Mouse (Mus musculus) midbrain, postnatal 0 days (tissue): ENCODE data around the gene Arid5a. TPM values are rescaled to one million over a fixed set of nuclear protein-coding genes. Genes with fewer than 3 reads are reported as not detected.

ENCODE experiments used
- ATAC-seq: fragments of 200-750 bp; cut with Nextera tagmentation; 2 replicates; pipeline ENCODE4 v1.8.0; 2017; ENCODE audit warnings: moderate number of reproducible peaks, mild to moderate bottlenecking, moderate TSS enrichment, moderate library complexity; ENCODE audit not compliant: low FRiP score
- DNase-seq: peaks from one replicate; pipeline ENCODE4 v3.0.0-alpha.2; 2015; ENCODE audit warnings: low spot score
- H3K27ac ChIP-seq: fragments of 300-500 bp; sonication (generic); 2 replicates; pipeline ENCODE4 v1.5.1; 2014; ENCODE audit warnings: low read depth, mild to moderate bottlenecking, low read length, mixed read lengths
- H3K27me3 ChIP-seq: fragments of 300-500 bp; sonication (generic); 2 replicates; pipeline ENCODE4 v1.6.1; 2014; ENCODE audit warnings: low read length, control low read depth, mixed read lengths; ENCODE audit not compliant: insufficient read depth
- H3K36me3 ChIP-seq: fragments of 300-500 bp; sonication (generic); 2 replicates; pipeline ENCODE4 v1.6.1; 2014; ENCODE audit warnings: low read length, control low read depth, mixed read lengths; ENCODE audit not compliant: insufficient read depth
- H3K4me1 ChIP-seq: fragments of 300-500 bp; sonication (generic); 2 replicates; pipeline ENCODE4 v1.6.1; 2014; ENCODE audit warnings: mild to moderate bottlenecking, control low read depth, antibody characterized with exemption, low read length, mixed read lengths; ENCODE audit not compliant: insufficient read depth
- H3K4me2 ChIP-seq: fragments of 300-500 bp; sonication (generic); 2 replicates; pipeline ENCODE4 v1.6.1; 2014; ENCODE audit warnings: low read depth, mild to moderate bottlenecking, low read length, mixed read lengths; ENCODE audit not compliant: poor library complexity, severe bottlenecking
- H3K4me3 ChIP-seq: fragments of 300-500 bp; sonication (generic); 2 replicates; pipeline ENCODE4 v1.5.1; 2014; ENCODE audit warnings: low read depth, mild to moderate bottlenecking, low read length, moderate library complexity
- H3K9ac ChIP-seq: fragments of 300-500 bp; sonication (generic); replicated peaks from 2 replicates; pipeline ENCODE4 v1.6.1; 2014; ENCODE audit warnings: mild to moderate bottlenecking, low read length, moderate library complexity, mixed read lengths; ENCODE audit not compliant: poor library complexity, severe bottlenecking
- H3K9me3 ChIP-seq: fragments of 300-500 bp; sonication (generic); 2 replicates; pipeline ENCODE4 v1.6.1; 2016; ENCODE audit warnings: low read length, control low read depth
- CTCF ChIP-seq: IDR thresholded peaks from 2 replicates; pipeline ENCODE4 v1.5.1; 2016; ENCODE audit warnings: antibody characterized with exemption, mild to moderate bottlenecking
- WGBS: fragments of 180-500 bp; shearing (Covaris S2); extraction: QIAGEN DNeasy Blood & Tissue Kit; methylation state at CpG from one replicate; pipeline ENCODE4 v1.1.7; 2014; 5-methylcytosine and 5-hydroxymethylcytosine counted together
- polyA plus RNA-seq: library from polyadenylated mRNA; unstranded; fragments of >200 nt; fragmentation: Nextera tagmentation; extraction: Ambion mirVana; gene quantifications from 2 replicates; pipeline ENCODE4 v1.2.1, GENCODE M21; 2015
- total RNA-seq: library from RNA; depleted of rRNA; stranded (reverse); fragments of >200 nt; gene quantifications from 2 replicates; pipeline ENCODE4 v1.2.3, GENCODE M21; 2014

The Arid5a gene
- total and polyA plus RNA-seq, 2 experiments from 2014 or later, result 3.4 to 5.4 TPM

DNA sequence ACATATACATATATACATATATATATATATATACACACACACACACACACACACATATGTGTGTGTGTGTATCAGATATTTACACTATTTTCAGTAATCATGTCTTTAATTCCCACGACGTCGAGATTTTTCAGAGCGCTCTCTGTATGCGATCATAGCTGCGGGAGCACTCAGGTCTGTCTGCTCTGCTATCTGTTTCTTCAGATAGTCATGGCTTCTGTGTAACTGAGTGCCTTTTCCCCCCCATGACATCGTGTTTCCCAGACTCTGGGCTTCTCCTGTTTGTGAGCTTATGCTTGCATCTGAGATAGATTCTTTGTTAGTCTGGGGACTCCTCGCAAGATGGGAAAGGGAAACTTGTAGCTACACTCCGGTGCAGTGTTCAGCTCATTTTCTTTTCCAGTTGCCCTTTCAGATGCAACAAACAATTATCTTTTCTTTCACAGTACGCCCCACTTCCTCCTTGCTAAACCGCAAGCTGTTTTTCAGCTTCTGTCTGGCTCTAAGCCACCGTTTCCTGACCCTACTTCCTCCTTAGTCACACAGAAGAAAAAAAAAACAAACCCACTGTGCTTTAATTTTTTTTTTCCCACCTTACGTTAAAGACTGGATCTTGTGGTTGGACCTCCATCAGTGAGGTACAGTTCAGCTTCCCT lies 43.6 kb upstream of the Arid5a start:
- H3K4me3 ChIP-seq, result no peak overlapping the region
- no peak overlapping the region for H3K9ac ChIP-seq
- ATAC-seq (no peak), DNase-seq (no peak)
- H3K9me3 ChIP-seq, result no peaks in the 10 kb centered on the region
- no peak for TF ChIP-seq CTCF
- no peaks in the 10 kb centered on the region for H3K4me1 ChIP-seq
- H3K4me2 ChIP-seq, result no peak overlapping the region
- WGBS, result 74% methylated on average over 13 of the region's 13 CpGs
- no peak overlapping the region for H3K27ac ChIP-seq
- H3K36me3 ChIP-seq, result no peaks in the 10 kb centered on the region
- no peaks in the 10 kb centered on the region for H3K27me3 ChIP-seq

DNA sequence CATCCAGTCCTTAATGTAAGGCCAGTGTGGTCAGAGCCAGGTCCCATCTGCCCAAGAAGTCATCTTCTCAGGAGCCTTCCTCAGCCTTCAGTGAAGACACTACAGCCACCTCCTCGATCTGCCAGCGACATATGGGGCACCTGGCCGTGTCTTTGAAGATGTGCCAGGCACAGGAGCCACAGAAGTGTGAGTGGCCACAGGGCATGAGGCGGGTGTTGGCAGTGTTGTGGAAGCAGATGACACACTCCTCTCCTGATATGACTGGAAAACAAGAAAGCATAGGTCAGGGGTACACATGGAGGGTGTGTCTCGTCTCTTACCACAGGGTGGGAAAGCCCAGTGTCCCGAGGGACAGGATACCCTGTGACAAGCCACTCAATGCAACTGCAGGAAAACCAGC lies 41.2 kb upstream of the Arid5a start:
- H3K4me1 ChIP-seq, result no peaks in the 10 kb centered on the region
- ATAC-seq (no peak), DNase-seq (no peak)
- H3K4me3 ChIP-seq, result no peak overlapping the region
- no peaks in the 10 kb centered on the region for H3K9me3 ChIP-seq
- TF ChIP-seq CTCF, result no peak
- H3K4me2 ChIP-seq, result no peak overlapping the region
- H3K27me3 ChIP-seq, result no peaks in the 10 kb centered on the region
- H3K27ac ChIP-seq, result no peak overlapping the region
- no peaks in the 10 kb centered on the region for H3K36me3 ChIP-seq
- 83% methylated on average over 6 of the region's 6 CpGs for WGBS
- H3K9ac ChIP-seq, result no peak overlapping the region

DNA sequence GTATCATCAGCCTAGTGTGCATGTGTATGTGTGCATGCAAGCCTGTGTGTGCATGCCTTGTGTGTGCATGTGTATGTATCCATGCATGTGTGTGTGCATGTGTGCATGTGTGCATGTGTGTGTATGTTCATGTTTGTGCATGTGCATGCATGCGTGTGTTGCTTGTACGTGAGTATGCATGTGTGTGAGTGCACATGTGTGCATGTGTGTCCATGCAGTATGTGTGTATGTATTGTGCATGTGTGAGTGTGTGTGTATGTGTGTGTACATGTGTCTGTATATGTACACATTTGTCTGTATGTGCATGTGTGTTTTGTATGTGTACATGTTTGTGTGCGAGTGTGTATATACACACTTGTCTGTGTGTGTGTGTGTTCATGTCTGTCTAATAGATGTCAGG lies 39.9 kb upstream of the Arid5a start:
- Histone ChIP-seq H3K4me1 (no peaks in the 10 kb centered on the region), H3K9me3 (no peaks in the 10 kb centered on the region), H3K27me3 (no peaks in the 10 kb centered on the region), H3K27ac (no peak overlapping the region), H3K36me3 (no peaks in the 10 kb centered on the region), H3K9ac (no peak overlapping the region), H3K4me3 (no peak overlapping the region), H3K4me2 (no peak overlapping the region)
- ATAC-seq (no peak), DNase-seq (no peak)
- TF ChIP-seq CTCF, result no peak
- WGBS, result 99% methylated on average over 3 of the region's 3 CpGs

DNA sequence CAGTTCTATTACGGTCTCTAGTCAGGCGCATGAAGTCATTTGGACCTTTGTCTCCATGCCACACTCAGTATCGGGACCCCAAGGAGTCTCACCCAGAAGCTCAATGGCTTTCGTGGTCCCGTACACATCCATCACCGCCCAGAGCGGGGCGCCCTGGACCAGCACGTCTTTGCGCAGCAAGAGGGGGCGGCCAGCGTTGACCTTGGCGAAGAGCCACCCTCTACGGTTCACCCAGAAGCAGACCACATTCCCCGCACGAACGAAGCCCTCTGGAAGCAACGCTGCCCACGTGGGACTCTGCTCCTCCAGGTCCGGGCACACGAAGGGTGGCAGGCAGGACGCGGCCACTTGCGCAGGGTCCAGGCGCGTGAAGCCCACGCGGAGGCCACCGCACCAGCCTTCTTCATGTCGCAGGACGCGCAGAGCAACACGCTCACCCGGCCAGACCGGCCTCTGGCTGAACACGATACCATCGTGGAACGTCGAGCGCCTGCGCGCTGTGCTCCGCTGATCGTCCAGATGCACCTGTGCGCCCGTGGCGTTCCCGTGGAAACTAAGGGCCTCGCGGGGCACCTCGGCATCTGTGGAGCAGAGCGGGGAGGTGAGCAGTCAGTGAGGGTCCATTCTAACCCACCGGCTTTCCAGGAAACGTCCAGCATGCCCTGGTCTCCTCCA lies 38.3 kb upstream of the Arid5a start:
- Histone ChIP-seq H3K4me3 (peak overlapping the region; percentile 24), H3K4me2 (peak overlapping the region; percentile 34), H3K27ac (no peak overlapping the region), H3K4me1 (no peaks in the 10 kb centered on the region), H3K9me3 (no peaks in the 10 kb centered on the region), H3K36me3 (no peaks in the 10 kb centered on the region), H3K9ac (no peak overlapping the region), H3K27me3 (no peaks in the 10 kb centered on the region)
- TF ChIP-seq CTCF, result no peak
- WGBS, result 50% methylated on average over 54 of the region's 54 CpGs
- DNase-seq (no peak), ATAC-seq (no peak)

DNA sequence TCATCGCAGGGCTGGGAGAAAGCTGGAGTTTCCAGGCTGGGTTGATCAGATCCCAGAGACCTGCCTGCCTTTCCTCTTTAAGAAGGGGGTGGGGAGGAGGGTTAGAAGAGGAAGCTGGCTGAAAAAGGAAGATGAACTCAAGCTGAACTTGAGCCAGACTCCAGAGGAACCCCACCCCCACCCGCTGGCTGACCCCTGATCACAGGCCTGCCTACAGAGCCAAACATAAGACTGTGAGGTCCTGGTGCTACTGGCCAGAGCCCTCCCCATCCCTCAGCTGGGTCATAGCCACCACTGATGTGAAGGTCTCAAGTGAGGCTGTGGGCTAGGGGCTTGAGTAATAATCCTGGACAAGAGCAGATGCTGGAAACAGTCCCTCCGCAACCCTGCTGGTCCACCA lies 36.9 kb upstream of the Arid5a start:
- DNase-seq (peak; percentile 13), ATAC-seq (no peak)
- Histone ChIP-seq H3K4me2 (no peak overlapping the region), H3K36me3 (no peaks in the 10 kb centered on the region), H3K9ac (no peak overlapping the region), H3K27me3 (no peaks in the 10 kb centered on the region), H3K9me3 (no peaks in the 10 kb centered on the region), H3K4me1 (no peaks in the 10 kb centered on the region), H3K27ac (no peak overlapping the region), H3K4me3 (no peak overlapping the region)
- TF ChIP-seq CTCF, result no peak
- WGBS, result 60% methylated on average over 3 of the region's 3 CpGs

DNA sequence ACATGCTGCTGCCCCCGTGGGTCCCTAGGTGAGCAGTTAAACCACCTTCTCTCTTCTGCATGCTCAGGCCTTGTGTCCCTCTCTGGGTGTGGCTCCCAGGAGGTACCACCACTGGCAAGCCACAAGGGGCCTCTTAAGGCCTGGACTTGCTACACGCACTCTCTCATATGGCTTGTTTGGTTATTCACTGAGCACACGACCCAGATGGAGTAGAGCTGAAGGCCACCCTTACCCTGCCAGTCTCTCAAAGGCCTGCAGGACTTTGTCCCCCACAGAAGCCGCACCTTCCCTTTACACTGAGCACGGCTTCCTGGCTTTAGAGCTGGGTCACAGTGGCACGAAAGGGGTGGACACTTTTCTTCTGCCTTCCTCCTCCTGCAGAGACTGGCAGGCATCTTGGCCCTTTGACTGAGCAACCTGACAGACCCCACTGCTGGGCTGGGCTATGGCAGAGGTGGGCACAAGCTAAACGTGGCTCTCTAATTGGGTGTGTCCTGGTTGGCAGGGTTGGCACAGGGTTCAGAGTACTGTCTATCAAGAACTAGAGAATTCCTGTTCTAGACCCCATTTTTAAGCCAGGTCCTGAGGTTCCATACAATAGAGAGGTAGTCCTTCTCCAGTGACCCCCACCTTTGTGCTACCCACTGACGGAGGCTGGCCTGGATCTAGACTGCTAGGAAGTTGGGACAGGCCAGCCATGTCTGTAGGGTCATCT lies 35.9 kb upstream of the Arid5a start:
- DNase-seq, result no peak
- Histone ChIP-seq H3K4me1 (no peaks in the 10 kb centered on the region), H3K27ac (no peak overlapping the region), H3K4me3 (no peak overlapping the region), H3K4me2 (no peak overlapping the region), H3K36me3 (no peaks in the 10 kb centered on the region), H3K9ac (no peak overlapping the region), H3K27me3 (no peaks in the 10 kb centered on the region), H3K9me3 (no peaks in the 10 kb centered on the region)
- no peak for TF ChIP-seq CTCF
- ATAC-seq, result no peak
- WGBS, result 79% methylated on average over 8 of the region's 8 CpGs
